Mouse (Mus musculus): ENCODE measurements around the gene Nf1. TPM values are rescaled to one million over a fixed set of nuclear protein-coding genes. Genes with fewer than 3 reads are reported as not detected.

Nf1 gene
- polyA plus RNA-seq, 1 experiment from 2014 or later, result 4.1 TPM

GRCm38 (mm10) chr11:79533950-79534690, 194.6 kb downstream of the Nf1 start:
- no peak overlapping the region for H3K4me3 ChIP-seq (replicated peaks; ENCODE audit: low read length)
- peak overlapping the region; percentile 73 for H3K27ac ChIP-seq (ENCODE audit: low read length)
- peak; percentile 72; the same call in 1 of the 2 replicates for ATAC-seq (ENCODE audit: insufficient read depth, low FRiP score)
- no peaks in the 10 kb centered on the region for H3K9me3 ChIP-seq (replicated peaks; ENCODE audit: control insufficient read depth, low read length)
- 66% methylated on average over 8 of the region's 8 CpGs for WGBS
- H3K27me3 ChIP-seq (ENCODE audit: control insufficient read depth, insufficient read depth, low read length), result no peaks in the 10 kb centered on the region
- peaks cover 8% of the 10 kb centered on the region; the same call in 1 of the 2 replicates for H3K4me1 ChIP-seq (ENCODE audit: control insufficient read depth, insufficient read depth, low read length)
- H3K4me2 ChIP-seq (ENCODE audit: low read depth, low read length), result no peak overlapping the region
- H3K9ac ChIP-seq (ENCODE audit: low read length), result no peak overlapping the region
- H3K36me3 ChIP-seq (ENCODE audit: control insufficient read depth, insufficient read depth, low read length), result no peaks in the 10 kb centered on the region

- Histone ChIP-seq H3K9me3 (replicated peaks; ENCODE audit: control insufficient read depth, low read length) (no peaks in the 10 kb centered on the region), H3K4me3 (replicated peaks; ENCODE audit: low read length) (no peak overlapping the region), H3K4me1 (ENCODE audit: control insufficient read depth, insufficient read depth, low read length) (peaks cover 8% of the 10 kb centered on the region; the same call in 1 of the 2 replicates), H3K27ac (ENCODE audit: low read length) (no peak overlapping the region), H3K36me3 (ENCODE audit: control insufficient read depth, insufficient read depth, low read length) (no peaks in the 10 kb centered on the region), H3K9ac (ENCODE audit: low read length) (no peak overlapping the region), H3K27me3 (ENCODE audit: control insufficient read depth, insufficient read depth, low read length) (no peaks in the 10 kb centered on the region), H3K4me2 (ENCODE audit: low read depth, low read length) (no peak overlapping the region)
- no peak for ATAC-seq (ENCODE audit: insufficient read depth, low FRiP score)
- 81% methylated on average over 4 of the region's 4 CpGs for WGBS
Measured at GRCm38 (mm10) chr11:79535554-79535953, 196.1 kb downstream of the Nf1 start.

GRCm38 (mm10) chr11:79536293-79536692, 196.8 kb downstream of the Nf1 start:
- Histone ChIP-seq H3K4me1 (ENCODE audit: control insufficient read depth, insufficient read depth, low read length) (peaks cover 8% of the 10 kb centered on the region; the same call in 1 of the 2 replicates), H3K9ac (ENCODE audit: low read length) (no peak overlapping the region), H3K27me3 (ENCODE audit: control insufficient read depth, insufficient read depth, low read length) (no peaks in the 10 kb centered on the region), H3K36me3 (ENCODE audit: control insufficient read depth, insufficient read depth, low read length) (0 out of 2 replicates have a peak, but pooled peaks cover 3% of the 10 kb centered on the region), H3K4me2 (ENCODE audit: low read depth, low read length) (no peak overlapping the region), H3K9me3 (replicated peaks; ENCODE audit: control insufficient read depth, low read length) (no peaks in the 10 kb centered on the region), H3K4me3 (replicated peaks; ENCODE audit: low read length) (no peak overlapping the region), H3K27ac (ENCODE audit: low read length) (no peak overlapping the region)
- WGBS, result 87% methylated on average over 3 of the region's 3 CpGs
- no peak for ATAC-seq (ENCODE audit: insufficient read depth, low FRiP score)

GRCm38 (mm10) chr11:79552622-79553021, 213.1 kb downstream of the Nf1 start:
- H3K27ac ChIP-seq (ENCODE audit: low read length), result no peak overlapping the region
- WGBS, result 60% methylated on average over 1 of the region's 1 CpGs

GRCm38 (mm10) chr11:79560536-79560935, 221.0 kb downstream of the Nf1 start:
- Histone ChIP-seq H3K36me3 (ENCODE audit: control insufficient read depth, insufficient read depth, low read length) (peaks cover 8% of the 10 kb centered on the region), H3K4me2 (ENCODE audit: low read depth, low read length) (no peak overlapping the region), H3K27me3 (ENCODE audit: control insufficient read depth, insufficient read depth, low read length) (no peaks in the 10 kb centered on the region), H3K4me3 (replicated peaks; ENCODE audit: low read length) (no peak overlapping the region), H3K9me3 (replicated peaks; ENCODE audit: control insufficient read depth, low read length) (no peaks in the 10 kb centered on the region), H3K27ac (ENCODE audit: low read length) (no peak overlapping the region), H3K9ac (ENCODE audit: low read length) (no peak overlapping the region), H3K4me1 (ENCODE audit: control insufficient read depth, insufficient read depth, low read length) (no peaks in the 10 kb centered on the region)
- ATAC-seq (ENCODE audit: insufficient read depth, low FRiP score), result no peak
- WGBS, result 85% methylated on average over 4 of the region's 4 CpGs

More at GRCm38 (mm10) chr11:79552622-79553021, 213.1 kb downstream of the Nf1 start:
- no peaks in the 10 kb centered on the region for H3K9me3 ChIP-seq (replicated peaks; ENCODE audit: control insufficient read depth, low read length)
- no peaks in the 10 kb centered on the region for H3K4me1 ChIP-seq (ENCODE audit: control insufficient read depth, insufficient read depth, low read length)
- H3K36me3 ChIP-seq (ENCODE audit: control insufficient read depth, insufficient read depth, low read length), result peaks cover 16% of the 10 kb centered on the region
- H3K4me3 ChIP-seq (replicated peaks; ENCODE audit: low read length), result no peak overlapping the region
- H3K4me2 ChIP-seq (ENCODE audit: low read depth, low read length), result no peak overlapping the region
- H3K9ac ChIP-seq (ENCODE audit: low read length), result no peak overlapping the region
- no peaks in the 10 kb centered on the region for H3K27me3 ChIP-seq (ENCODE audit: control insufficient read depth, insufficient read depth, low read length)
- ATAC-seq (ENCODE audit: insufficient read depth, low FRiP score), result no peak

GRCm38 (mm10) chr11:79563493-79563892, 224.0 kb downstream of the Nf1 start:
- H3K4me3 ChIP-seq (replicated peaks; ENCODE audit: low read length), result no peak overlapping the region
- no peaks in the 10 kb centered on the region for H3K9me3 ChIP-seq (replicated peaks; ENCODE audit: control insufficient read depth, low read length)
- H3K9ac ChIP-seq (ENCODE audit: low read length), result no peak overlapping the region
- H3K4me1 ChIP-seq (ENCODE audit: control insufficient read depth, insufficient read depth, low read length), result no peaks in the 10 kb centered on the region
- peaks cover 23% of the 10 kb centered on the region for H3K36me3 ChIP-seq (ENCODE audit: control insufficient read depth, insufficient read depth, low read length)
- H3K27me3 ChIP-seq (ENCODE audit: control insufficient read depth, insufficient read depth, low read length), result no peaks in the 10 kb centered on the region
- no peak for ATAC-seq (ENCODE audit: insufficient read depth, low FRiP score)
- 91% methylated on average over 7 of the region's 7 CpGs for WGBS
- H3K4me2 ChIP-seq (ENCODE audit: low read depth, low read length), result no peak overlapping the region
- no peak overlapping the region for H3K27ac ChIP-seq (ENCODE audit: low read length)

GRCm38 (mm10) chr11:79566947-79567346, 227.5 kb downstream of the Nf1 start:
- H3K36me3 ChIP-seq (ENCODE audit: control insufficient read depth, insufficient read depth, low read length), result peaks cover 20% of the 10 kb centered on the region

GRCm38 (mm10) chr11:79568197-79568911, 228.9 kb downstream of the Nf1 start:
- Histone ChIP-seq H3K4me3 (replicated peaks; ENCODE audit: low read length) (no peak overlapping the region), H3K27ac (ENCODE audit: low read length) (no peak overlapping the region), H3K9ac (ENCODE audit: low read length) (no peak overlapping the region), H3K9me3 (replicated peaks; ENCODE audit: control insufficient read depth, low read length) (no peaks in the 10 kb centered on the region), H3K36me3 (ENCODE audit: control insufficient read depth, insufficient read depth, low read length) (peaks cover 20% of the 10 kb centered on the region), H3K4me1 (ENCODE audit: control insufficient read depth, insufficient read depth, low read length) (no peaks in the 10 kb centered on the region), H3K27me3 (ENCODE audit: control insufficient read depth, insufficient read depth, low read length) (no peaks in the 10 kb centered on the region), H3K4me2 (ENCODE audit: low read depth, low read length) (no peak overlapping the region)
- 79% methylated on average over 11 of the region's 11 CpGs for WGBS
- no peak for ATAC-seq (ENCODE audit: insufficient read depth, low FRiP score)

More at GRCm38 (mm10) chr11:79566947-79567346, 227.5 kb downstream of the Nf1 start:
- Histone ChIP-seq H3K27ac (ENCODE audit: low read length) (no peak overlapping the region), H3K4me3 (replicated peaks; ENCODE audit: low read length) (no peak overlapping the region), H3K9me3 (replicated peaks; ENCODE audit: control insufficient read depth, low read length) (no peaks in the 10 kb centered on the region), H3K4me1 (ENCODE audit: control insufficient read depth, insufficient read depth, low read length) (no peaks in the 10 kb centered on the region), H3K4me2 (ENCODE audit: low read depth, low read length) (no peak overlapping the region), H3K9ac (ENCODE audit: low read length) (no peak overlapping the region), H3K27me3 (ENCODE audit: control insufficient read depth, insufficient read depth, low read length) (no peaks in the 10 kb centered on the region)
- WGBS, result 54% methylated on average over 1 of the region's 1 CpGs
- ATAC-seq (ENCODE audit: insufficient read depth, low FRiP score), result no peak

- no peaks in the 10 kb centered on the region for H3K9me3 ChIP-seq (replicated peaks; ENCODE audit: control insufficient read depth, low read length)
- no peaks in the 10 kb centered on the region for H3K4me1 ChIP-seq (ENCODE audit: control insufficient read depth, insufficient read depth, low read length)
- no peak overlapping the region for H3K27ac ChIP-seq (ENCODE audit: low read length)
- 87% methylated on average over 2 of the region's 2 CpGs for WGBS
- no peak overlapping the region for H3K9ac ChIP-seq (ENCODE audit: low read length)
- peaks cover 20% of the 10 kb centered on the region for H3K36me3 ChIP-seq (ENCODE audit: control insufficient read depth, insufficient read depth, low read length)
- no peak for ATAC-seq (ENCODE audit: insufficient read depth, low FRiP score)
- no peaks in the 10 kb centered on the region for H3K27me3 ChIP-seq (ENCODE audit: control insufficient read depth, insufficient read depth, low read length)
- no peak overlapping the region for H3K4me2 ChIP-seq (ENCODE audit: low read depth, low read length)
- H3K4me3 ChIP-seq (replicated peaks; ENCODE audit: low read length), result no peak overlapping the region
Measured at GRCm38 (mm10) chr11:79570319-79570718, 230.8 kb downstream of the Nf1 start.

Measured in stomach, embryonic 16.5 days (tissue).